Mouse (Mus musculus): Measurements from ENCODE around the gene Zfp865.

- TF ChIP-seq POLR2A (IDR thresholded peaks at IDR 0.05; ENCODE audit: low read depth, low read length) (no peak), CTCF (IDR thresholded peaks at IDR 0.05; ENCODE audit: extremely low read depth, insufficient read length, insufficient replicate concordance, low read depth, low read length) (no peak)
Measured at GRCm38 (mm10) chr7:5030554-5031275, 10.5 kb downstream of the Zfp865 start.
